Mouse (Mus musculus) kidney, postnatal 0 days (tissue): ENCODE measurements around the gene Ift27. TPM values are rescaled to one million over a fixed set of nuclear protein-coding genes. Genes with fewer than 3 reads are reported as not detected.

ENCODE experiments used
- ATAC-seq: fragments of 200-750 bp; cut with Nextera tagmentation; replicated peaks from 2 replicates; pipeline ENCODE4 v1.8.0; 2017; ENCODE audit warnings: low read depth, moderate number of reproducible peaks, moderate TSS enrichment, moderate library complexity; ENCODE audit not compliant: low FRiP score
- DNase-seq: peaks from one replicate; pipeline ENCODE4 v3.0.0-alpha.2; 2016; ENCODE audit warnings: low spot score
- H3K27ac ChIP-seq: fragments of 300-500 bp; sonication (generic); 2 replicates; pipeline ENCODE4 v1.5.1; 2014; ENCODE audit warnings: mild to moderate bottlenecking
- H3K27me3 ChIP-seq: fragments of 300-500 bp; sonication (generic); 2 replicates; pipeline ENCODE4 v1.6.1; 2014; ENCODE audit warnings: low read length, mixed read lengths; ENCODE audit not compliant: insufficient read depth
- H3K36me3 ChIP-seq: fragments of 300-500 bp; sonication (generic); 2 replicates; pipeline ENCODE4 v1.6.1; 2014; ENCODE audit warnings: low read length, mixed read lengths; ENCODE audit not compliant: insufficient read depth
- H3K4me1 ChIP-seq: fragments of 300-500 bp; sonication (generic); replicated peaks from 2 replicates; pipeline ENCODE4 v1.6.1; 2014; ENCODE audit warnings: antibody characterized with exemption, low read length, mixed read lengths; ENCODE audit not compliant: insufficient read depth
- H3K4me2 ChIP-seq: fragments of 300-500 bp; sonication (generic); 2 replicates; pipeline ENCODE4 v1.6.1; 2014; ENCODE audit warnings: mild to moderate bottlenecking, low read length, moderate library complexity, mixed read lengths
- H3K4me3 ChIP-seq: fragments of 300-500 bp; sonication (generic); replicated peaks from 2 replicates; pipeline ENCODE4 v1.5.1; 2014; ENCODE audit warnings: low read depth, low read length
- H3K9ac ChIP-seq: fragments of 300-500 bp; sonication (generic); 2 replicates; pipeline ENCODE4 v1.6.1; 2014; ENCODE audit warnings: low read depth, low read length
- H3K9me3 ChIP-seq: fragments of 300-500 bp; sonication (generic); replicated peaks from 2 replicates; pipeline ENCODE4 v1.6.1; 2016; ENCODE audit warnings: low read length, inconsistent platforms, mixed read lengths
- CTCF ChIP-seq: IDR thresholded peaks from 2 replicates; pipeline ENCODE4 v1.5.1; 2016; ENCODE audit warnings: antibody characterized with exemption, low read depth, mild to moderate bottlenecking, moderate library complexity
- WGBS: fragments of 180-500 bp; shearing (Covaris S2); extraction: QIAGEN DNeasy Blood & Tissue Kit; methylation state at CpG from one replicate; pipeline ENCODE4 v1.1.7; 2014; 5-methylcytosine and 5-hydroxymethylcytosine counted together
- polyA plus RNA-seq: library from polyadenylated mRNA; unstranded; fragments of >200 nt; fragmentation: Nextera tagmentation; extraction: Ambion mirVana; gene quantifications from 2 replicates; pipeline ENCODE4 v1.2.1, GENCODE M21; 2015

Ift27 gene
- polyA plus RNA-seq, 1 experiment from 2014 or later = 74.7 TPM

GRCm38 (mm10) chr15:78165292-78165691 is 8.6 kb downstream of the Ift27 start:
- Histone ChIP-seq H3K4me1 (no peaks in the 10 kb centered on the region), H3K4me2 (no peak overlapping the region), H3K27me3 (no peaks in the 10 kb centered on the region), H3K36me3 (peaks cover 7% of the 10 kb centered on the region; the same call in 1 of the 2 replicates), H3K4me3 (no peak overlapping the region), H3K9ac (no peak overlapping the region), H3K9me3 (no peaks in the 10 kb centered on the region), H3K27ac (no peak overlapping the region)
- ATAC-seq (no peak), DNase-seq (no peak)
- 82% methylated on average over 4 of the region's 4 CpGs for WGBS
- no peak for TF ChIP-seq CTCF

- no peak overlapping the region for H3K4me3 ChIP-seq
- DNase-seq (no peak), ATAC-seq (no peak)
- H3K27ac ChIP-seq = no peak overlapping the region
- H3K9ac ChIP-seq = no peak overlapping the region
- H3K36me3 ChIP-seq = peaks cover 7% of the 10 kb centered on the region; the same call in 1 of the 2 replicates
- 90% methylated on average over 11 of the region's 11 CpGs for WGBS
- no peaks in the 10 kb centered on the region for H3K27me3 ChIP-seq
- no peak overlapping the region for H3K4me2 ChIP-seq
- H3K4me1 ChIP-seq = no peaks in the 10 kb centered on the region
- TF ChIP-seq CTCF = no peak
- H3K9me3 ChIP-seq = no peaks in the 10 kb centered on the region
These were observed 9.4 kb downstream of the Ift27 start for GRCm38 (mm10) chr15:78164466-78164865.

- Histone ChIP-seq H3K9ac (no peak overlapping the region), H3K36me3 (peaks cover 7% of the 10 kb centered on the region; the same call in 1 of the 2 replicates), H3K4me3 (no peak overlapping the region), H3K27me3 (no peaks in the 10 kb centered on the region), H3K27ac (no peak overlapping the region), H3K4me1 (no peaks in the 10 kb centered on the region), H3K9me3 (no peaks in the 10 kb centered on the region), H3K4me2 (no peak overlapping the region)
- TF ChIP-seq CTCF = no peak
- ATAC-seq (no peak), DNase-seq (no peak)
- 61% methylated on average over 9 of the region's 9 CpGs for WGBS
These were observed 12.0 kb downstream of the Ift27 start for GRCm38 (mm10) chr15:78161946-78162345.

- no peak overlapping the region for H3K27ac ChIP-seq
- 0 out of 2 replicates have a peak, but pooled peaks cover under 1% of the 10 kb centered on the region for H3K36me3 ChIP-seq
- DNase-seq (no peak), ATAC-seq (no peak)
- no peak overlapping the region for H3K9ac ChIP-seq
- H3K4me2 ChIP-seq = no peak overlapping the region
- H3K4me1 ChIP-seq = no peaks in the 10 kb centered on the region
- 70% methylated on average over 5 of the region's 5 CpGs for WGBS
- TF ChIP-seq CTCF = no peak
- no peak overlapping the region for H3K4me3 ChIP-seq
- no peaks in the 10 kb centered on the region for H3K9me3 ChIP-seq
- no peaks in the 10 kb centered on the region for H3K27me3 ChIP-seq
These were observed 15.6 kb downstream of the Ift27 start for GRCm38 (mm10) chr15:78158335-78158734.

- no peak for ATAC-seq
- H3K9ac ChIP-seq = no peak overlapping the region
- 70% methylated on average over 4 of the region's 4 CpGs for WGBS
These were observed 16.1 kb downstream of the Ift27 start for GRCm38 (mm10) chr15:78157824-78158223.

GRCm38 (mm10) chr15:78157330-78157729 is 16.6 kb downstream of the Ift27 start:
- no peak for DNase-seq
- 84% methylated on average over 8 of the region's 8 CpGs for WGBS
- H3K4me3 ChIP-seq = no peak overlapping the region

More at GRCm38 (mm10) chr15:78157824-78158223, 16.1 kb downstream of the Ift27 start:
- H3K36me3 ChIP-seq = no peaks in the 10 kb centered on the region
- no peaks in the 10 kb centered on the region for H3K4me1 ChIP-seq
- no peak for TF ChIP-seq CTCF
- H3K4me2 ChIP-seq = no peak overlapping the region
- H3K4me3 ChIP-seq = no peak overlapping the region
- no peak for DNase-seq
- H3K27me3 ChIP-seq = no peaks in the 10 kb centered on the region
- H3K9me3 ChIP-seq = no peaks in the 10 kb centered on the region
- H3K27ac ChIP-seq = no peak overlapping the region

GRCm38 (mm10) chr15:78155421-78155820 is 18.5 kb downstream of the Ift27 start:
- Histone ChIP-seq H3K4me1 (no peaks in the 10 kb centered on the region), H3K9me3 (no peaks in the 10 kb centered on the region), H3K9ac (no peak overlapping the region), H3K27ac (no peak overlapping the region), H3K4me2 (no peak overlapping the region), H3K27me3 (no peaks in the 10 kb centered on the region), H3K36me3 (no peaks in the 10 kb centered on the region), H3K4me3 (no peak overlapping the region)
- DNase-seq = no peak
- TF ChIP-seq CTCF = no peak
- ATAC-seq = no peak
- 86% methylated on average over 6 of the region's 6 CpGs for WGBS

More at GRCm38 (mm10) chr15:78157330-78157729, 16.6 kb downstream of the Ift27 start:
- Histone ChIP-seq H3K27ac (no peak overlapping the region), H3K36me3 (no peaks in the 10 kb centered on the region), H3K9me3 (no peaks in the 10 kb centered on the region), H3K9ac (no peak overlapping the region), H3K27me3 (no peaks in the 10 kb centered on the region), H3K4me2 (no peak overlapping the region), H3K4me1 (no peaks in the 10 kb centered on the region)
- no peak for ATAC-seq
- TF ChIP-seq CTCF = no peak
